In genomic region chr1:63573432-63573831, GRCm38 (mm10) we compare ENCODE assay signal across 11 mouse cellular contexts. TPM values are rescaled to one million over a fixed set of nuclear protein-coding genes. Genes with fewer than 3 reads are reported as not detected.
DNase-seq lines count a peak whose midpoint lies in the region; ATAC-seq and TF ChIP-seq lines count a peak whose summit lies in the region.
"Had no signal": no experiment of that assay in that cellular context is flagged by ENCODE, and none has a peak within 500 bp of the region (broad histone marks: within the 10 kb centered on the region; RNA-seq: fewer than 3 reads in every experiment).

No protein-coding gene starts in this region.

- H3K27ac ChIP-seq in left cerebral cortex, adult 2 months = 0 out of 2 replicates have a peak overlapping the region, but pooled peaks have one; percentile 0
- peak overlapping the region; percentile 42; the same call in 1 of the 2 replicates for H3K27ac ChIP-seq in hindbrain, embryonic 11.5 days (ENCODE audit: low read depth, low read length)

- H3K4me2 ChIP-seq in hindbrain, embryonic 11.5 days (replicated peaks; ENCODE audit: low read depth, low read length) = no peak overlapping the region
- no peak overlapping the region for H3K4me2 ChIP-seq in myocyte (ENCODE audit: low read depth)

- no peak overlapping the region for H3K9ac ChIP-seq in hindbrain, embryonic 11.5 days (ENCODE audit: low read depth, low read length)

- no peak overlapping the region for H3ac ChIP-seq in myocyte (ENCODE audit: control insufficient read depth, insufficient read length)

- H3K4me3 ChIP-seq in left cerebral cortex, adult 2 months = no peak overlapping the region
- H3K4me3 ChIP-seq in hindbrain, embryonic 11.5 days (ENCODE audit: low read depth, low read length) = no peak overlapping the region
- H3K4me3 ChIP-seq in myocyte = no peak overlapping the region

- H3K36me3 ChIP-seq in hindbrain, embryonic 11.5 days (ENCODE audit: control insufficient read depth, insufficient read depth, low read length) = no peaks in the 10 kb centered on the region
- H3K36me3 ChIP-seq in myocyte (ENCODE audit: control insufficient read depth, insufficient read depth) = no peaks in the 10 kb centered on the region

- H3K79me2 ChIP-seq in myocyte (ENCODE audit: control insufficient read depth, insufficient read depth) = no peaks in the 10 kb centered on the region

- H3K4me1 ChIP-seq in hindbrain, embryonic 11.5 days (replicated peaks; ENCODE audit: control insufficient read depth, insufficient read depth, low read length) = peaks cover 7% of the 10 kb centered on the region

- no peaks in the 10 kb centered on the region for H3K9me3 ChIP-seq in hindbrain, embryonic 11.5 days (ENCODE audit: control insufficient read depth, low read length)

- no peak for TF ChIP-seq CTCF in left cerebral cortex, adult 2 months (IDR thresholded peaks at IDR 0.05)

- ATAC-seq in hindbrain, embryonic 11.5 days (ENCODE audit: low FRiP score) = peak; percentile 82
- ATAC-seq in frontal cortex, adult (ENCODE audit: low TSS enrichment) = no peak

- WGBS in hindbrain, embryonic 11.5 days = 45% methylated on average over 6 of the region's 6 CpGs

- H3K27me3 ChIP-seq in hindbrain, embryonic 11.5 days (ENCODE audit: control insufficient read depth, insufficient read depth, low read length) = no peaks in the 10 kb centered on the region
- H3K27me3 ChIP-seq in myocyte (ENCODE audit: control insufficient read depth, insufficient read depth, insufficient read length) = no peaks in the 10 kb centered on the region

- intact Hi-C loops in left cerebral cortex, adult 2 months (cut with DNase I) = loop anchor here (5.0 kb wide), 1 partner anchor 116 kb away; no protein-coding TSS in a partner anchor

- DNase-seq in left cerebral cortex, adult 2 months (ENCODE audit: extremely low spot score in 1 of 2, low spot score in 2 of 2) = no peak
- no peak for DNase-seq in left cerebral cortex, adult 8-10 months (ENCODE audit: low spot score in 2 of 2)
- DNase-seq in embryo, embryonic 11.5 days (ENCODE audit: low read depth, low spot score) = peak; percentile 23
- DNase-seq in hindbrain, embryonic 11.5 days (ENCODE audit: low spot score) = peak; percentile 70
- DNase-seq in thymus, postnatal 10 days (ENCODE audit: low spot score in 2 of 2) = no peak
- DNase-seq in ovary, adult 18-20 months (ENCODE audit: low spot score) = no peak
- DNase-seq: lung, adult 2 months had no signal

- no peak for TF ChIP-seq POLR2A in myocyte (IDR thresholded peaks at IDR 0.05; ENCODE audit: insufficient read length, low read depth)

TF ChIP-seq in myocyte, 11 proteins besides CTCF, POLR2A, EP300 and RAD21:
- no peak for TF ChIP-seq REST (IDR thresholded peaks at IDR 0.05; ENCODE audit: insufficient read depth, insufficient read length)
- peak; percentile 29 for TF ChIP-seq USF1 (IDR thresholded peaks at IDR 0.05; ENCODE audit: low read depth)
- no peak for TF ChIP-seq CEBPB (IDR thresholded peaks at IDR 0.05; ENCODE audit: insufficient read depth, poor library complexity, severe bottlenecking)

RNA-seq across cellular contexts. Expression of gene Gm39653, which starts 42.3 kb away (rescaled TPM):
- under 1 TPM; 0.43 to 0.54 TPM for total RNA-seq in left cerebral cortex, adult 2 months (2021)
- total RNA-seq in left cerebral cortex, adult 8-10 months (2022) = not detected
- polyA plus RNA-seq in hindbrain, embryonic 11.5 days (2014; fragmentation: Nextera tagmentation; extraction: Ambion mirVana) = not detected in 2 replicates
- polyA plus RNA-seq in myocyte (2012; fragmentation: generic; extraction: Trizol) = not detected
- polyA plus RNA-seq: heart, embryonic 16.5 days; lung, adult 2 months; thymus, postnatal 0 days had no signal

Comparison
In these comparisons a context has a peak if more than half of its experiments do, and no peak if none do; other contexts are left out.
1. DNase-seq: peak in embryo, embryonic 11.5 days (single experiment) and hindbrain, embryonic 11.5 days (single experiment); none in left cerebral cortex, adult 2 months (0 of 2), left cerebral cortex, adult 8-10 months (0 of 2), thymus, postnatal 10 days (0 of 2) and ovary, adult 18-20 months (single experiment).